Mouse (Mus musculus) kidney, adult 18-20 months (tissue): Measurements from ENCODE around the gene Gcgr.
"Not testable (repeated sequence)": the region's sequence is repeated elsewhere in the genome, so short reads cannot be mapped to it uniquely, and the experiment has no call there.

Experiments used
- DNase-seq: peaks from one replicate; pipeline ENCODE4 v3.0.0; 2021

Gene Gcgr

GRCm38 (mm10) chr11:120572752-120573584, 42.5 kb downstream of the Gcgr start, which contains the start of gene P4hb:
Gene P4hb, minus strand, starts transcription at chr11:120573253.
- peak; percentile 100 for DNase-seq

GRCm38 (mm10) chr11:120573585-120574277, 43.2 kb downstream of the Gcgr start:
- peak; percentile 18 for DNase-seq

GRCm38 (mm10) chr11:120574278-120574600, 43.7 kb downstream of the Gcgr start:
- DNase-seq, result no peak

- DNase-seq, result no peak
These were observed 44.5 kb downstream of the Gcgr start for GRCm38 (mm10) chr11:120575046-120575445.

- DNase-seq, result no peak
These were observed 45.4 kb downstream of the Gcgr start for GRCm38 (mm10) chr11:120575940-120576339.

GRCm38 (mm10) chr11:120576365-120576981, 46.0 kb downstream of the Gcgr start:
- peak; percentile 76 for DNase-seq

GRCm38 (mm10) chr11:120577211-120578023, 46.9 kb downstream of the Gcgr start:
- DNase-seq, result peak; percentile 54

GRCm38 (mm10) chr11:120578024-120578693, 47.7 kb downstream of the Gcgr start:
- DNase-seq, result peak; percentile 65

- DNase-seq, result peak; percentile 28
These were observed 48.3 kb downstream of the Gcgr start for GRCm38 (mm10) chr11:120578694-120579243.

GRCm38 (mm10) chr11:120579316-120580107, 49.0 kb downstream of the Gcgr start:
- peak; percentile 76 for DNase-seq

GRCm38 (mm10) chr11:120580190-120580589, 49.7 kb downstream of the Gcgr start:
- peak; percentile 48 for DNase-seq

GRCm38 (mm10) chr11:120580871-120581331, 50.4 kb downstream of the Gcgr start:
- peak; percentile 52 for DNase-seq

- DNase-seq, result peak; percentile 91
These were observed 51.2 kb downstream of the Gcgr start, which contains the start of gene Arhgdia for GRCm38 (mm10) chr11:120581490-120582267. Gene Arhgdia, minus strand, starts transcription at chr11:120581624.

- DNase-seq, result peak; percentile 46
These were observed 51.9 kb downstream of the Gcgr start for GRCm38 (mm10) chr11:120582268-120582981.

GRCm38 (mm10) chr11:120582982-120583293, 52.4 kb downstream of the Gcgr start:
- DNase-seq, result not testable (repeated sequence)

- DNase-seq, result no peak
These were observed 53.4 kb downstream of the Gcgr start for GRCm38 (mm10) chr11:120583937-120584336.

GRCm38 (mm10) chr11:120588531-120588930, 58.0 kb downstream of the Gcgr start:
- no peak for DNase-seq
